Mouse (Mus musculus): ENCODE data around the gene Nav1. TPM values are rescaled to one million over a fixed set of nuclear protein-coding genes. Genes with fewer than 3 reads are reported as not detected.

Nav1 gene
- total RNA-seq, 2 experiments from 2014 or later: 19.6 to 19.8 TPM

DNA sequence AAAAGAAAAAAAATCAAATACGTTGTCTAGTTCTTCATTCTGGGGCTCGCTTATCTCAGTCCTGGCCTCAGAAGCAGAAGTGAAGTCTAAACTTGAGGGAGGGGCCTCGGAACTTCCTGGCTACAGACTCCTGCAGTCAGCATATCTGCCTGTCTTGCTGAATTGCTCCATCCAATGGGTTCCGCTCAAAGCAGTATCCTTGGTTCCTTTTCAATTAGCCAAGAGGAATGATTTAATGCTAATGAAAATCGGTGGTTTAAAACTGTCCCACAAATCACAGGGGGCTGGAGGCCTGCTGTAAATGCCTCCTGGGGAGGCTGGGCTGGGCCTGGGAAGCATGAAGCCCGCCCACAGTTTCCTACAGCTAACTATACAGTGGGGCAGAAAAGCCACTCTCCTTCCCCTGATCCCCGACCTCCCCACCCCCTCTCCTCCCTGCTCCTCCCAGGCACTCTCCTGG lies 12.9 kb upstream of the Nav1 start:
- intact Hi-C loops (cut with DNase I): no loop called here
- no peak for DNase-seq (ENCODE audit: low spot score)

DNA sequence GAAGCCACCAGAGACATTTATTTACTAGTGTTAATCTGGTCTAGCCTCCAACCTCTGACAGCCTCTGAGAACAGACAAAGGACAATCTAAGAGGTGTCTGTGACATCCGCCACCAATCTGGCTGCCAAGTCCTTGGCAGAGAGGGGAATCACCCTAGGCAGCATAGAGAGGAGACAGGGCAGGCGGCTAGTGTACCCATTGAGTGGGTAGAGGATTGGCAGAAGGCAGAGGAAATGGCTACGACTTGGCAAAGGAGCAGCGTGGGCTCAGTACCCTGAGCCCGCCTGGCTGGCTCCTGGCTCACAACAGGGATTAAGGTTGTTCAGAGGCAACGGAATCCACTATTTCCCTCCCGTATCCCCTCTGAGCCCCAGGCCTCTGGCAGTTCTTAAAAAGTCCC lies 12.0 kb upstream of the Nav1 start:
- intact Hi-C loops (cut with DNase I): no loop called here
- no peak for DNase-seq (ENCODE audit: low spot score)

- DNase-seq (ENCODE audit: low spot score): no peak
- intact Hi-C loops (cut with DNase I): loop anchor here (2.0 kb wide), 1 partner anchor 17 kb away; no protein-coding TSS in a partner anchor
Observed at GRCm38 (mm10) chr1:135617344-135617743, 10.2 kb upstream of the Nav1 start.

- DNase-seq (ENCODE audit: low spot score): peak; percentile 44
- intact Hi-C loops (cut with DNase I): loop anchor here (2.0 kb wide), 1 partner anchor 19 kb away; no protein-coding TSS in a partner anchor
Observed at GRCm38 (mm10) chr1:135615715-135616641, 8.9 kb upstream of the Nav1 start.

GRCm38 (mm10) chr1:135609621-135610020 lies 2.5 kb upstream of the Nav1 start:
- intact Hi-C loops (cut with DNase I): no loop called here
- no peak for DNase-seq (ENCODE audit: low spot score)

DNA sequence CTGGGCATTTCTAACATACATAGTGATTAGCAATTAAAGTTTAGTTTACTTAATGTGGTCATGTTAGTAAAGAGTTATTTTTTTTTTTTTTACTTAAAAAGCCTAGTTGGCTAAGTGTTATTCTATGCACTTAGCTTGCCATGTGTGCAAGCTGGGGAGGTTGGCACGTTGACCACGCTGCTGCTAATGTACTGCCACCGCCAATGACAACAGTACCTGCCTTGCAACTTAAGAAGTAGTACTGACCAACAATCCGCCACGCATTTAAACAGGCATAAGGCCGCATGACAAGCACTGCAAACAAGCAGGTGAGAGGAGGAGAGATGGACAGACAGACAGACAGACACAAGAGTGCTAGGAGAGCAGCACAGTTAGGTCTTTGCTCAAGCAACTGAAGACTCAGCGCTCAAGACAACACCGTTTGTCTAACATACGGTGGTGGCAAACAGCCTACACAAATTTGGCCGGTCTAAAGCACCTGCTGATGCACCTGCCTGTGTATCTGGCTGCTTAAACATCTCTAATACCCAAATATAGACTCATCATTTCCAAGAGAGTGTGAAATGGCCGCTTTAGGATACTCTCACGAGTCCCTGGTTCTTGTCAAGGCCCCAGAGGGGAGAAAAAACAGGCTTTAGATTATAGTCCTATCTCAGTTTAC lies 610 bp downstream of the Nav1 start:
- DNase-seq (ENCODE audit: low spot score): no peak
- intact Hi-C loops (cut with DNase I): no loop called here

GRCm38 (mm10) chr1:135605530-135605929 lies 1.6 kb downstream of the Nav1 start:
- no peak for DNase-seq (ENCODE audit: low spot score)
- intact Hi-C loops (cut with DNase I): no loop called here

GRCm38 (mm10) chr1:135604361-135605052 lies 2.6 kb downstream of the Nav1 start:
- DNase-seq (ENCODE audit: low spot score): no peak
- intact Hi-C loops (cut with DNase I): no loop called here

DNA sequence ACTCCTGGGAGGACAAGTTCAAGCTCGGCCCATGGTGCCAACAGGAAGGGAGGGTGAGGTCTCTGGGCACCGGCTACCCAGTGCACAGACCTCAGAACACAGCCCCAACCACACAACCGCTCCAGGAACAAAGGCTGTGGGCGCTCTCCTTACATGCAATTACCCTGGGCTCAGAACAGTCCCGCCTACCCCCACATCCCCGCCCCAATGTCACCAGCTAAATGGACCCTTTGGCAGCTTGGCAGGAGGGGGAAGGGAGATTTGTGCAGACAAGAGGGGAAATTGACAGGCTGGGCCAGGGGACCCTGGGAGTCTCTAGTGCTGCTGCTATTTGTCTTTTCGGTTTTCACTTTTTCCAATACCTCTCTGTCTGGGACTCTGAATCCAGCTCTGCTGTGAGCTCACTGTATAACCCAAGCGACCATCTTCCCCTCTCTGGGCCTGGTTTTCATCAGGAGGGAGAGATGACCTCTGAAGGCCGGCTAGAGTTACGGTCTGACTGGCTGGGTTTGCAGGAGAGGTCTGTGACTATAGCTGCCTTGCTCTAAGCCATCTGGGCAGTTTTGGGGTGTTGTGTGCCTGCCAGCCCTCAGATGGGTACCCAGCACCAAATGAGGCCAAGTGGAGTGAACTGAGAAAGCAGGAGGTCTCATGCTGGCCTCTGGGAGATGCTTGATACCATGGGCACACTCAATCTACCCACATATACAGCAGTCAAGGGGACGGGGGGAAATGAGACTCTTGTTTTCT lies 3.8 kb downstream of the Nav1 start:
- DNase-seq (ENCODE audit: low spot score): no peak
- intact Hi-C loops (cut with DNase I): no loop called here

DNA sequence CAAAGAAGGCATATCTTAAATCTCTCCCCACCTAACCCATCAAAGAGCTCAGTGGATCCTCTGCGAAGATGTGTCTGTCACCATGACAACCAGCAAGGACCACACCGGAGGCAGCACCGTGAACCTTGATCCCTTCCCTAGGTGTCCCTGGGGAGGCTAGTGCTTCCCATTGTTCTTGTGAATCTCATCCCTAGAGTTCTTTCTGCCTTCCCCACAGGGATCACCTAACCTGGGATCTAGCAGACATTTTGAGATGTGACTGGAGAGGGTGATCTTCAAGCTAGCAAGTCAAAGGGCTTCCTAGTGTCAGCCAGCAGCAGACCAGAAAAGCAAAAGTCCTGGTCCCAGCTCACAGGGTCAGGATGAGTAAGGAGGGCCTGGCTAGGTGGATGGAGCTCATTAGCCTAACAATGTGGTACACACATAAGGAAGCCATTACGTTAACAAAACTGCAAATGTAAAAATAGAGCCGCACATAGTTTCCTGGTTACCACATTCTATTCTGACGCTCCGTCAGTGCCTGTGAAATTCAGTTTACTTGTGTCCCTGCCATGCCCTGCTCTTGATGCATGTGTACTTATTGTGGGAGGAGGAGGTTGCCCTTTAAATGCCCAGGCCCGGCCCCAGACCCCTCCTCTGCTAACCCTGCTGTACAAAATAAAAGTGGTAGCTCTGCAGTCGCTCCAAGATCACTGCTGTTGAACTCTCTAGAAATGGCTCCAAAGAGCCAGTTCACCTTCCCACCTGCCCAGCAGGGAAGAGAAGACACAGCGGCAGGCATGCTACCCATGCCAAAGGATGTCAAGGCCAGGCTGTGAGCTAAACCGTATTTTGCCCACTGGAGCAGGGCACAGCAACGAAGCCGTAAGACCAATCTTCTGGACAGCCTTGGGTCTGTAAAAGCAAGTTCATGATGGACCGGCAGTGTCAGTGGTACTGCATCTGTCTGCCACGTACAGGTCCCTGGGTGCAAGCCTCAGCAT lies 6.8 kb downstream of the Nav1 start:
- DNase-seq (ENCODE audit: low spot score): no peak
- intact Hi-C loops (cut with DNase I): no loop called here

DNA sequence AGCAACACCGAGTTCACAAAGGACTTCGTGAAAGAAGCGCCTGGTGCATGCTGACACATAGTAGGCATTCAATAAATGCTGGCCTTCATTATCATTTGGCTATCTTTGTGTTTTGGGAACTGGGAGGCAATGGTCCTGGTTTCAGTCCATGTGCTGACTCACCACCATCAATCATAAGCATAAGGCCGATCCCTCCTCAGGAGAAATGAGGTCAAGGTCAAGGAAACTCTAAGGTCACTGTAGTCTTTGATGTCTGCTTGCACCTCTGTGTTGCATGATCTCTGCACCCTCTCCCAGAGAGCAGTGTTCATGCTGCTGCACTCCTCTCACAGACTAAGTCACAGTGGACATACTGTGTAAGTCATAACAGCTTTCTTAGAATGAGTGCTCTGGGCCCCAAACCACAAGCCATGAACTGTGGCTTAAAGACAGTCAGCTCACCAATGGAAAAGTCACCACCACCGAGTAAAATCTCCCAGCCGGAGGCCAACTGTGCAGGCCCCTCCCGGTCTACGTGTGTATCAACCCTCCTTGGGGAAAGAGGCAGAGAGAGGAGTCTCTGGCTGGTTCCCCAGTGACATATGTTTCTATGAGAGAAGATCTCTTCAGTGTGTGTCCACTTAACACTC lies 8.7 kb downstream of the Nav1 start:
- DNase-seq (ENCODE audit: low spot score): no peak
- intact Hi-C loops (cut with DNase I): no loop called here

DNA sequence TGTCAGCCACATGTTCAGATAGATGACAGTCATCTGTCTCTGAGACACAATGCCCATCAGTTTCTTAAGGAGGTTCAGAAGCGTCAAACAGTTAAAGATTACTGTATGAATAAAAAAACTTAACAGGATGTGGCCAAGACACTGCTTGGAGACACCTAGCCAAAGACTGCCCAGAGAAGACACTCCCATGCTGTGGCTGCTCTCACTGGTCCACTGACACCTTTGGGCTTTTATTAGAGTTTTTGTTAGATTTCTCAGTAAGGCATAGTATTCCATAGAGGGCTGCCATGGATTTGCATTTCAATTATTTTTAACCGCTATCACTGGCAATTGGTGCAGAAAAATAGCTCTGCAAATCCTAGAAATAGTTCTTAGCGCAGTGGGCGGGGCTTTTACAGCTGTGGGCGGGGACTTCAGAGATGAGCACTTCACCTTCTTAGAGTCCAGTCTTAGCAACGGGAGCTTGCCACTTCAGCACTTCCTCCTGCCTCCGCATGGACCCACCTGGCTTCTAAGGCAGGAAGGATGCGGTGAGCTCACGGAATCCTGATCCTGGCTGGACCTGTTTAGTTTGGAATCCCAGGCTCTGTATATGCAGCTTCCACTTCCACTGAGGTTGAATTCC lies 12.7 kb downstream of the Nav1 start:
- DNase-seq (ENCODE audit: low spot score): no peak
- intact Hi-C loops (cut with DNase I): no loop called here

GRCm38 (mm10) chr1:135593560-135594278 lies 13.4 kb downstream of the Nav1 start:
- no peak for DNase-seq (ENCODE audit: low spot score)
- intact Hi-C loops (cut with DNase I): no loop called here

DNA sequence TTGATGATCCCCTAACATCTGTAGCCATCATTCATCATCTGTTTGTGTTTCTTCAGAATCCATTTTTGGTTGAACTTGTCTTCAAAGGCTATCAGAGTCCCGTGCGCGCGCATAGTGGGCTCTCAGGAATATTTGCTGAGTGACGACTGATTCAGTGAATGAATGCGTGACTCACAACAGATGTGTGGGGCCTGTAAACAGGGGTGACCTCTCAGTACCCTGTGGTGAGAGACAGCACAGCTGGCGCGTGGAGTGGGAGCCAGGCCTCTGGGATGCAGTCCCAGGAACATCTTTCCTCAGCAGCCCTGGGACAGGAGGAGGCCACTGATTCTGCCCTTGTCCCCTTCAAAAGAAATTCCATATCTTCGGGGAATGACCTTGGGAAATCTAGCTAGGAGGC lies 16.3 kb downstream of the Nav1 start:
- intact Hi-C loops (cut with DNase I): no loop called here
- DNase-seq (ENCODE audit: low spot score): peak; percentile 69

DNA sequence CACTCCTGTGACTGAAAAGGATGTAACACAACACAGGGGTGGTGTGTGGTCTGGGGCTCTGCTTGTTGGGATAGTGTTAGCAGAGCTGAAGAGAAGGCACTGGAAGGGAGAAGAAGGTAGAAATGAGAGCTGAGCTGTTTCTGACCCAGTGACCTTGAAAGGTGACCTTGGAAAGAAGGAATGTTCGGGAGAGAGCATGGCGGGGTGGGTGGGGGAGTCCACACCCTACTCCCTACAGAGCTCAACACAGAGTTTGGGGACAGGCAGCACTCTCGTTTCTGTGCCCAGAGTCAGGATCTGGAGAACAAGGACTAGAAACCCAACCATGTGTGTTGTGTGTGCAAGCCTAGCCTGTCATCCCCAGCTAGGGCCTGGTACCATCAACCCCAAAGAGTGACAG lies 18.1 kb downstream of the Nav1 start:
- DNase-seq (ENCODE audit: low spot score): no peak
- intact Hi-C loops (cut with DNase I): no loop called here

- no peak for DNase-seq (ENCODE audit: low spot score)
- intact Hi-C loops (cut with DNase I): no loop called here
Observed at GRCm38 (mm10) chr1:135586903-135587302, 20.2 kb downstream of the Nav1 start.

GRCm38 (mm10) chr1:135585573-135585972 lies 21.5 kb downstream of the Nav1 start:
- intact Hi-C loops (cut with DNase I): no loop called here
- no peak for DNase-seq (ENCODE audit: low spot score)
